Mouse (Mus musculus) hindbrain, postnatal 0 days (tissue): ENCODE data around the gene Gm21987. TPM values are rescaled to one million over a fixed set of nuclear protein-coding genes. Genes with fewer than 3 reads are reported as not detected.

Experiments used
- ATAC-seq: fragments of 200-750 bp; cut with Nextera tagmentation; 2 replicates; pipeline ENCODE4 v1.8.0; 2017; ENCODE audit warnings: mild to moderate bottlenecking, moderate TSS enrichment, moderate library complexity
- DNase-seq: peaks from one replicate; pipeline ENCODE4 v3.0.0-alpha.2; 2015; ENCODE audit warnings: low spot score
- H3K27ac ChIP-seq: fragments of 300-500 bp; sonication (generic); 2 replicates; pipeline ENCODE4 v1.5.1; 2014; ENCODE audit warnings: mild to moderate bottlenecking
- H3K27me3 ChIP-seq: fragments of 300-500 bp; sonication (generic); 2 replicates; pipeline ENCODE4 v1.6.1; 2014; ENCODE audit warnings: low read length, mixed read lengths; ENCODE audit not compliant: insufficient read depth
- H3K36me3 ChIP-seq: fragments of 300-500 bp; sonication (generic); 2 replicates; pipeline ENCODE4 v1.6.1; 2014; ENCODE audit warnings: low read length, mixed read lengths; ENCODE audit not compliant: insufficient read depth
- H3K4me1 ChIP-seq: fragments of 300-500 bp; sonication (generic); 2 replicates; pipeline ENCODE4 v1.6.1; 2014; ENCODE audit warnings: antibody characterized with exemption, low read length, mixed read lengths; ENCODE audit not compliant: insufficient read depth
- H3K4me2 ChIP-seq: fragments of 300-500 bp; sonication (generic); 2 replicates; pipeline ENCODE4 v1.6.1; 2014; ENCODE audit warnings: low read depth, mild to moderate bottlenecking, low read length, moderate library complexity, mixed read lengths
- H3K4me3 ChIP-seq: fragments of 300-500 bp; sonication (generic); 2 replicates; pipeline ENCODE4 v1.5.1; 2014; ENCODE audit warnings: low read length
- H3K9ac ChIP-seq: fragments of 300-500 bp; sonication (generic); replicated peaks from 2 replicates; pipeline ENCODE4 v1.6.1; 2014; ENCODE audit warnings: mild to moderate bottlenecking, low read length, moderate library complexity, mixed read lengths
- H3K9me3 ChIP-seq: fragments of 300-500 bp; sonication (generic); 2 replicates; pipeline ENCODE4 v1.6.1; 2016; ENCODE audit warnings: low read length, mixed read lengths
- CTCF ChIP-seq: IDR thresholded peaks from 2 replicates; pipeline ENCODE4 v1.5.1; 2016; ENCODE audit warnings: antibody characterized with exemption, control low read depth, low read depth
- WGBS: fragments of 180-500 bp; shearing (Covaris S2); extraction: QIAGEN DNeasy Blood & Tissue Kit; methylation state at CpG from one replicate; pipeline ENCODE4 v1.1.7; 2014; 5-methylcytosine and 5-hydroxymethylcytosine counted together
- polyA plus RNA-seq: library from polyadenylated mRNA; unstranded; fragments of >200 nt; fragmentation: Nextera tagmentation; extraction: Ambion mirVana; gene quantifications from 2 replicates; pipeline ENCODE4 v1.2.1, GENCODE M21; 2015
- total RNA-seq: library from RNA; depleted of rRNA; stranded (reverse); fragments of >200 nt; gene quantifications from 2 replicates; pipeline ENCODE4 v1.2.3, GENCODE M21; 2014

Gene Gm21987
- total and polyA plus RNA-seq, 2 experiments from 2014 or later = not detected

DNA sequence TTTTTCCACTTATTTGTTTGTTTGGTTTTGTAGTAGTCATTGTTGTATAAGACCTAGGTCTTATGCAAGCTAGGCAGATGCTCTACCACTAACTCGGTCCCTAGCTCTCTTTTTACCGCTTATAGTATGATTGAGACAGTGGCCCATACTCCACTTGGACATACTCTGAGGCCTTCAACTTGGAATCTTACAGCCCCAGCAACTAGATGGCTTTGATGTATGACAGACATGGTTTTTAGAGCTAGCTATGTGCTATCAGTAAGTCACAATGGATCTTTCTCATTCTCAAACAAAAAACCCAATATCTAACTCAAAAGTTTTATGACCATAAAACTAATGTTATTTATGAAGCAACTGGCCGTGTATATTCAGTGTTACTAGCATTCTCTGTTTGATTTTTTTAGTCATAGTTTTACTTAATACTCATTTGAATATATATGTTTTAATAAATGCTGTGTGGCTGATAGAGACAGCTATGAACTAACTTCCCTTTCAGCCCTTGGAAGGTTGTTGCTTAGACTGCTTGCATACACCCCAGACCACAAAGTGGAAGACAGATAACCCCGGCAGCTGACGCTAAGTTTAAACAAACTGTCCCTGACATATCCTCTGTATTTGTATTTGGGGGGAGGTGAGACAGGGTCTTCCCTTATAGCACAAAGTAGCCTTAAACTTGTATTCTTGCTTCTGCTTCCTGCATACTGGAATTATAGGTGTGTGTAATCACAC, 7.5 kb downstream of the Gm21987 start:
- ATAC-seq (no peak), DNase-seq (no peak)
- Histone ChIP-seq H3K9ac (no peak overlapping the region), H3K4me3 (no peak overlapping the region), H3K27me3 (no peaks in the 10 kb centered on the region), H3K9me3 (no peaks in the 10 kb centered on the region), H3K4me1 (no peaks in the 10 kb centered on the region), H3K4me2 (no peak overlapping the region), H3K27ac (no peak overlapping the region), H3K36me3 (peaks cover 10% of the 10 kb centered on the region; the same call in 1 of the 2 replicates)
- no peak for TF ChIP-seq CTCF
- WGBS = 93% methylated on average over 5 of the region's 5 CpGs

- 90% methylated on average over 6 of the region's 6 CpGs for WGBS
- no peak for ATAC-seq
Measured at GRCm38 (mm10) chr16:38358256-38358812, 11.5 kb downstream of the Gm21987 start.

DNA sequence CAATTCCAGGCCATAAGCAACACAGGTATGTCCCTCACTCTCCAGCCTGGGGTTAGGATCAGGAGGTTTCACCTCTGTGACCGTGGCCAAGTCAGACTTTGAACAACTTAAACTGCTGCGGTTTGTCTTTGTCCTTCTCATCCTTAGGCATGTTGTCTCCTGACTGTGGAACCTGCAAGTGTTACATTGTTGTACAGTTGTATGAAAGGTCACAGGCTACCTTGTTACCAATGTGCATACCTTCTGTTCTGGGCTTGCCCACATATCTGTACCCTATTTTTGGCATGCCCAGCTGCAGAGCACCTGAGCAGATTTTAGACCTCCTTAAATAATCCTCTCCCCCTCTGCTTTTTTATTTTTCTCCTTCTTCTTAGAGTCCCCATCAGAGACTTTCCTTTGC, 12.4 kb downstream of the Gm21987 start:
- no peak overlapping the region for H3K4me2 ChIP-seq
- WGBS = 94% methylated on average over 2 of the region's 2 CpGs

More at GRCm38 (mm10) chr16:38358256-38358812, 11.5 kb downstream of the Gm21987 start:
- Histone ChIP-seq H3K4me2 (no peak overlapping the region), H3K9ac (no peak overlapping the region), H3K9me3 (no peaks in the 10 kb centered on the region), H3K36me3 (no peaks in the 10 kb centered on the region), H3K27me3 (no peaks in the 10 kb centered on the region), H3K4me3 (no peak overlapping the region), H3K4me1 (no peaks in the 10 kb centered on the region; the same call in 1 of the 2 replicates), H3K27ac (no peak overlapping the region)
- no peak for TF ChIP-seq CTCF
- DNase-seq = no peak

GRCm38 (mm10) chr16:38359857-38360256, 13.0 kb downstream of the Gm21987 start:
- Histone ChIP-seq H3K9ac (no peak overlapping the region), H3K4me3 (no peak overlapping the region), H3K27ac (no peak overlapping the region), H3K9me3 (no peaks in the 10 kb centered on the region), H3K4me1 (no peaks in the 10 kb centered on the region; the same call in 1 of the 2 replicates), H3K4me2 (no peak overlapping the region), H3K27me3 (no peaks in the 10 kb centered on the region), H3K36me3 (no peaks in the 10 kb centered on the region)
- no peak for ATAC-seq
- WGBS = 80% methylated on average over 3 of the region's 3 CpGs
- TF ChIP-seq CTCF = no peak
- no peak for DNase-seq

More for the DNA sequence above, 12.4 kb downstream of the Gm21987 start:
- TF ChIP-seq CTCF = no peak
- no peaks in the 10 kb centered on the region for H3K27me3 ChIP-seq
- no peak for ATAC-seq
- H3K36me3 ChIP-seq = no peaks in the 10 kb centered on the region
- no peaks in the 10 kb centered on the region; the same call in 1 of the 2 replicates for H3K4me1 ChIP-seq
- no peak overlapping the region for H3K9ac ChIP-seq
- H3K9me3 ChIP-seq = no peaks in the 10 kb centered on the region
- H3K27ac ChIP-seq = no peak overlapping the region
- no peak for DNase-seq
- no peak overlapping the region for H3K4me3 ChIP-seq

DNA sequence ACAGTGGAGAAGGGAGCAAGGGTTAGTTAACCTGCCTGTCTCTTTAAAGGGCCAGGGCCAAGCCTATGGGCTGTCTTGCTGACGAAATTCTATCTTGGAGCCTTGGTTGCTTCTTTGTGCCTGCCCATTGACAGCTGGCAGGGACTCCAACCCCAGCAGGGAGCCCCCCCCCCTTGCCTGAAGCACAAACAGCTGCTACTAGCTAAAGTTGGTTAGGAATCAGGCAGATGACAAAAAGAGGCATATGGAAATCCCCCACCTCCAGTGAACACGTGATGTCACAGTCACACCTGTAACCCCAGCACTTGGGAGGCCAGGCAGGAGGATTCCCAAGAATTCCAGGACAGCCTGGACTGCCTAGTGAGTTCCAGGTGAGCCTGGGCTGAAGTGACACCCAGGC, 13.5 kb downstream of the Gm21987 start:
- H3K4me2 ChIP-seq = no peak overlapping the region
- ATAC-seq = 0 out of 2 replicates have a peak, but pooled peaks have one; percentile 45
- H3K27ac ChIP-seq = no peak overlapping the region
- H3K4me3 ChIP-seq = no peak overlapping the region
- no peaks in the 10 kb centered on the region for H3K36me3 ChIP-seq
- peak; percentile 28 for DNase-seq
- TF ChIP-seq CTCF = no peak
- H3K9me3 ChIP-seq = no peaks in the 10 kb centered on the region
- no peaks in the 10 kb centered on the region for H3K27me3 ChIP-seq
- no peaks in the 10 kb centered on the region; the same call in 1 of the 2 replicates for H3K4me1 ChIP-seq
- 13% methylated on average over 2 of the region's 2 CpGs for WGBS
- H3K9ac ChIP-seq = no peak overlapping the region

DNA sequence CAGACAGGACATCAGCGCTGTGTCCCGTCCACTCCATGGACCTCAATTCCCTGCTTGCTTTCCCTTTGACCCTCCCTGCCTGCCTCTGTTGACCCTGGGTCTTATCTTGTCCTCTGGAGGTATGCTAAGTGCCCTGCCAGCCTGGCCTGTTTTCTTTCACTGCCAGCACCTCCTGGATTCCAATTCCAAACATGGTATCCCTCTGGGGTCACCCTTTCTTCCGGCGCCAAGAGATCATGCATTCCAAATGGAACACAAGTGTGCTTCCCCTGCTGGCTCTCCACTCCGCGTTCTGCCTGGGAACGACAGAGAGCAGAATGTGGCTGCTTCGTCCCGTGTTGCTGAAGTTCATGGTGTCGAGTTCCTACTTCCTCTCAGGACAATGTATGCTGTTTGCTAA, 15.1 kb downstream of the Gm21987 start, which contains the start of gene Popdc2:
Gene Popdc2 (plus strand): TSS at position 277 of the 400 bp plus-strand sequence.
- H3K9ac ChIP-seq = no peak within 1 kb of the TSS
- H3K27me3 ChIP-seq = no peaks in the 10 kb centered on the region
- no peak for TF ChIP-seq CTCF
- no peak within 1 kb of the TSS for H3K4me3 ChIP-seq
- 54% methylated on average over 10 of the region's 10 CpGs for WGBS
- no peak within 1 kb of the TSS for H3K27ac ChIP-seq
- H3K36me3 ChIP-seq = no peaks in the 10 kb centered on the region
- H3K4me1 ChIP-seq = no peaks in the 10 kb centered on the region; the same call in 1 of the 2 replicates
- H3K9me3 ChIP-seq = no peaks in the 10 kb centered on the region
- DNase-seq = no peak
- no peak for ATAC-seq
- no peak within 1 kb of the TSS for H3K4me2 ChIP-seq
